Mouse (Mus musculus) testis, postnatal 10 days (tissue): ENCODE measurements around the gene Ankrd34b.

Source experiments
- DNase-seq: peaks from one replicate; pipeline ENCODE4 v3.0.0; 2021; ENCODE audit warnings: low spot score

Ankrd34b gene

GRCm38 (mm10) chr13:92425758-92426264 is at the start of gene Ankrd34b:
TSS of gene Ankrd34b (plus strand) at chr13:92425896.
- DNase-seq = peak; percentile 80

- DNase-seq = no peak
Measured at GRCm38 (mm10) chr13:92387367-92387766, 38.3 kb upstream of the Ankrd34b start.

GRCm38 (mm10) chr13:92393047-92393661 is 32.5 kb upstream of the Ankrd34b start:
- DNase-seq = no peak

DNA sequence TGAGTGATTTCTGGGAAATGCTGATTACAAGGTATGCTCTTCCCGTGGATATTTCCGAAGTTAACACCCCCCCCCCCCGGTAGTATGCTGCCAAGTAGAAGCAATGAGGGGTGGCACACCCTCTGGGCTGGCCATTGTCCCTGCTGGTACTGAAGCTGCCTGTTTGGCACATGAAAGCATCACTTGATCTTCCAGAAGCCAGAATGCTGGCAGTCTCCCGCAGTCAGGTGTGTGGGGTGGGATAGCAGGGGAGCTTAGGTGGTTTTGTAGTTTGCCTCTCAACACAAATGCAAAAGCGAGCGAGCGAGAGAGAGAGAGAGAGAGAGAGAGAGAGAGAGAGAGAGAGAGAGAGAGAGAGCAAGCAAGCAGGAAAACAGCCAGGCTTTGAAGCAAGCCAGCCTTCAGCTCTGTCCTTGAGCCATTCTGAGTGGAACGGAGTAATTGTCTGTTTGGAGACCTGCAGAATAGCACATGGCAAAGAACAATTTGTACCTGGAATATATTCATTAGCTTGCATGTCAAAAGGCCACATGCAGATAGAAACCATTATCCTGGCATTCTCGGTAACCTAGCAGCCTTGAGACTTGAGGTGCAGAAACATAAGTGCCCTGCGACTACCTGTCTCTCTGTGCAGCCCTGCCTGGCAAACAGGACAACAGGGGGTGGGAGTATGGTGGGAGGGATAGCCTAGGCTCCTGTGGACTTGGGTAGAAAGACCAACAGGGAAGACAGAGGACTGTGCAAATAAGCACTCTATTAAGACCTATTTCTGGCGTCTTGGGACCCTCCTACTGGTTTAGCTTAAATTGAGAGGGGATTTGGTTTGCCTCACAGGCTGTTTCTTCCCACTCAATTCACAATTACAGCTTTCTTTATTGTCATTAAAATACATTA is 27.0 kb upstream of the Ankrd34b start:
- no peak for DNase-seq

- peak; percentile 47 for DNase-seq
Measured at GRCm38 (mm10) chr13:92402063-92402462, 23.6 kb upstream of the Ankrd34b start.

- DNase-seq = no peak
Measured at GRCm38 (mm10) chr13:92403496-92403895, 22.2 kb upstream of the Ankrd34b start.

DNA sequence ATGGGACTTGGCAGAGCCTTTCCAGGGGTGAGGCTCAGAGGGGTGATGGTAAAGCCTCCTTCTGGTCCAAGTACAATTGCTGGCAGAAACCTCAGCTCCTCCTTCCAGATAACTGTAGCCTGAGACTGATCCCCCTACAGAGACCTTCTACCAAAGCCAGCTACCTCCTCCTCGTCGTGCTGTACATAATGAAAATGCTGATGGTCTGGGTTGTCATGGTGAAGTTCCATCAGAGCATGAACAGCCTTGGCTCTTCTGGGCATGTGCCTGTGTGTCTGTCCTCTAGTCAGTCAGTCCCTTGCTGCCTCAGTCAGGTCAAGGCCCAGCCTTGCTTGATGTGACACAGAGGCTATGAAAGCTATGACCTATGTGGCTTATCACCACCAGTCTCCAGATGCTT is 15.2 kb upstream of the Ankrd34b start:
- no peak for DNase-seq

GRCm38 (mm10) chr13:92419630-92420029 is 6.1 kb upstream of the Ankrd34b start:
- DNase-seq = no peak

- DNase-seq = no peak
Measured at GRCm38 (mm10) chr13:92423711-92424110, 2.0 kb upstream of the Ankrd34b start.

- DNase-seq = peak; percentile 50
Measured at GRCm38 (mm10) chr13:92426294-92427051, 777 bp downstream of the Ankrd34b start.

DNA sequence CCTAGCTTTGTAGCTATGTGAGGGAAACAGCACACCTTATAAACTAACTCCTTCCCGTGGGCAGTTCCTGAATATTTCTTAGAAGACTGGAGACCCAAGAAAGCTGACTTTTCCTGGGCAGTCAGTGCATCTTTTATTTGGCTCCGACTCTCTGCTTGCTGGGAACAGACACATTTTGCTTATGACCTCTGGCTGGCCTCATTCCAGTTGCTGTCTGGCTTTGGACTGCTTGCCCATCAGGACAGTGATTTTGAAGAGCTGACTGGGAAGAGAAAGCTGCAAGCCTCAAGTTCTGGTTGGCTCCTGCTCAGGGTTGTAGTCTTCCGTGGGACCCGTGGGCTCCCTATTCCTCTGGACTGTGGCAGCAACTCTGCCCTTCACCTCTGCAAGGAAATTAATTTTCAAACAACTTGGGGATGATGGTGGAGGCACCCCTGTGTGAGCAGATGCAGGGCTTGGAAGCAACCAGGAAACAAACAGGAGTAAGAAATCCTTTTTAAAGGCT is 1.7 kb downstream of the Ankrd34b start:
- DNase-seq = no peak

- DNase-seq = no peak
Measured at GRCm38 (mm10) chr13:92438656-92439055, 13.0 kb downstream of the Ankrd34b start.

- DNase-seq = no peak
Measured at GRCm38 (mm10) chr13:92440286-92440685, 14.6 kb downstream of the Ankrd34b start.

GRCm38 (mm10) chr13:92446872-92447271 is 21.2 kb downstream of the Ankrd34b start:
- peak; percentile 17 for DNase-seq

DNA sequence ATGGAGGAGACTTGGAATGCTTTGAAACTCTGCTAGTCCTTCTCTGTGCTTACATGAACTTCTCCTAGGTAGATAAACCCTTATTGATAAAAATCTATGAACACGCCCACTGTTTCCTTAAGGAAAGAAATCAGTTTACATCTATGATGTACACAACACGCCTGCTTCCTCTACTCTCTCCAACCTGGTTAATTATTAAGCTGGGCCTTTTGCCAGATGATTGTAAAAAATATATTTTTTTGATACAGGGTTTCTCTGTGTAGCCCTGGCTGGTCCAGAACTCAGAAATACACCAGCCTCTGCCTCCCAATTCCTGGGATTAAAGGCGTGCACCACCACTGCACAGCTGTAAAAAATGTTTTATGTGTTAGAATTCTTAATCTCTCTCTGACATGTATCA is 39.0 kb downstream of the Ankrd34b start:
- DNase-seq = no peak

GRCm38 (mm10) chr13:92467891-92468290 is 42.2 kb downstream of the Ankrd34b start:
- peak; percentile 49 for DNase-seq

- DNase-seq = no peak
Measured at GRCm38 (mm10) chr13:92469381-92469780, 43.7 kb downstream of the Ankrd34b start.

GRCm38 (mm10) chr13:92470151-92470550 is 44.5 kb downstream of the Ankrd34b start:
- DNase-seq = no peak

- DNase-seq = peak; percentile 69
Measured at GRCm38 (mm10) chr13:92483348-92483747, 57.7 kb downstream of the Ankrd34b start.

- DNase-seq = peak; percentile 91
Measured at GRCm38 (mm10) chr13:92483852-92484463, 58.3 kb downstream of the Ankrd34b start, which contains the start of gene Fam151b. TSS of gene Fam151b (minus strand) at chr13:92484015.

GRCm38 (mm10) chr13:92490817-92491216 is 65.1 kb downstream of the Ankrd34b start:
- DNase-seq = peak; percentile 54
